Mouse (Mus musculus) right cerebral cortex, postnatal 4 days (tissue): Measurements from ENCODE around the gene Chst2.

Experiments used
- DNase-seq: peaks from one replicate; pipeline ENCODE4 v3.0.0-alpha.2; 2022

The Chst2 gene

DNA sequence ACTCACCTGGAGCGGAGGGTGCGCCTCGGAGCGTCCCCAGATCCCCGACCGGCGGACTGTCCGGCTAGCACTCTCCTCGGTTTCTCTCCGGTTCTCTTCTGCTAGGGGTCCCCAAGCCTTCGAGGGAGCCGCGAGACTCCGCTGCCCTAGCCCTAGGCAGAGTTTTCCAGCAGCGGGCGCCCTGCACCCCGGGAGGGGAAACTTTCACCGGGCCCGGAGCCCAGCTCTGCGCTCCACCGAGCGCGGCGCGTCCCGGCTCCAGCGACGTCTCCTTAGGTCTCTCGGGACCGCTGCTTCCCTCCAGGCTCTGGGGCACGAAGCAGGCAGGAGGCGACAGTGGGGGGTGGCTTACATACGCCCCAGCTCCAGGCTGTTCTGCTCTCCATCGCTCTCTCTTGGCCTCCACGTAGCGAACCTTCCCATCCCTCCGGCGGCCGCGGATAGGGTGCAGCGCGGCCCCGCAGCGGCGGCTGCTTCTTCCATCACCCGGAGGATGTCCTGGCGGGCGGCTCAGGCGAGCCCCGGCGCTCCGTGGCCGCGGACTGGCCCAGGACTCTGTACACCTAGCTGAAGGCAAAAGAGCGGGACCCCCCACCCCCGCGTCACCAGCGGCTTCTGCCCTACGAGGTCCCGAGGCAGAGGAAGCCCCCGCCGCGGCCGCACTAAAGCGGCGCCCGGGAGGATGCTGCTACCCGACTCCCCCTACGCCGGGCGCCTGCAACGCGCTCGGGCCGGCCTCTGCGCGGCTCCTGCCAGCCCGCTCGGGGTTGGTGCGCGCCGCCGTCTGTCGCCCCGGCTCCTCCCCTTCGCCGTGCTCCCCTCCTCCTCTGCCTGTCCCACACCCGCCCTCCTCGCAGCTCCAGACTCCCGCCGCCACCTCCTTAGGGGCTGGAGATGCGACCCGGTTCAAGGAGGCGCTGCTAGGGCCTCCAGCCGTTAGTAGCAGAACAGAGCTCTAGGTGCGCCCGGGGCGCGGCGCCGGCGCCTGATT is at the start of gene Chst2:
Gene Chst2, minus strand, starts transcription at position 152 of the 991 bp plus-strand sequence.
- peak; percentile 84 for DNase-seq

DNA sequence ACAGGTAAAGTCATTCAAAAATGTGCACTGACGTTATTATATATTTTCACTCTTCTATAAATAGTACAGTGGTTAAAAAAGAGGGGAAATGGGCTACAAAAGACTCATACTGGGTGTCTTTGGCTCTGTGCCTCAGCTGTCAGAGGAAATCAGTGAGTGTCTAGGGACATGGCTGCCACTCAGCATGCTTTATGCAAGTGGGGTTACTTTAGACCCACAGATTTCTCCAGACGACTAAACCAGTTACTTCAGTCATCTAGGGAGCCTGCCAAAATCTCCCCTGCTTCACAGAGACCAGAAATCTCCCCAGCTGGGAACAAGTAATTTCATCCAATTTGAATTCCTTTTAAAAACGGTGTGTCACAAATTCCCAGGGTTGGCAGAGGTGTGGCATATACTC is 45.4 kb upstream of the Chst2 start:
- no peak for DNase-seq

DNA sequence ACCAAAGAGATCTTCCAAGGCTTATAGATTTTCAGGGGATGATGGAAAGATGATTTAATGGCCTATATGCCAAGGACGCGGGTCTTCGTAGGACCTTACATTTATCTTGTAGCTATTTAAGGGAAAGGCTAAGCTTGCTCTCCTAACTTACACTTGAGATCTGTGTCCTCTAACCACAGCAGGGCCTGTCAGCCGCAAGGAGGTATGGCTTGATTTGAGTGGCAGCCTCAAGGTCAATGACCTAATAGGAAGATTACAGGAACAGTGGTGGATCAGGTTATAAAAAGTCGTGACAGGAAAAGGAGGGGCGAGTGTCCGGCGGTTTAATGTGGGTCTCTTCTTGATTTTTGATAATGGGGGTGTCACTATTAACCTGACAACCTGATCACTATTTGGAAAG is 44.1 kb upstream of the Chst2 start:
- DNase-seq, result no peak

GRCm38 (mm10) chr9:95442321-95442731 is 35.8 kb upstream of the Chst2 start:
- DNase-seq, result peak; percentile 61

- DNase-seq, result no peak
These were observed 31.4 kb upstream of the Chst2 start for GRCm38 (mm10) chr9:95437883-95438282.

DNA sequence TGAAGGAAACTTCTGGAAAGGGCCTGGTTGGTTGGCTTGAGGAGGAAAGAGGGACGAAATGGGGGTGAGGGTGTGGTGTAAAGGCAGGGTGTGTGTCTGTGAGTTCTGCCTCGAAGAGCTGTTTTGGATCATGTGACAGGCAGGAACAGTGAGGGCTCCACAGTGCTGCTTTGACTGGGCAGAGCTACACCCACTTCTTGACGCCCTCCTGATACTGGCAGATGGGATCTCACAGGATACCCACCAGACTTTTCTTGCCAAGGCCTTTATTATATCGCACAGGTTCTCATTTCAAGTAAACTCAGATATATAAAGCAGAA is 29.7 kb upstream of the Chst2 start:
- DNase-seq, result no peak

GRCm38 (mm10) chr9:95435506-95436293 is 29.2 kb upstream of the Chst2 start:
- no peak for DNase-seq

- no peak for DNase-seq
These were observed 21.8 kb upstream of the Chst2 start for GRCm38 (mm10) chr9:95428277-95428676.

DNA sequence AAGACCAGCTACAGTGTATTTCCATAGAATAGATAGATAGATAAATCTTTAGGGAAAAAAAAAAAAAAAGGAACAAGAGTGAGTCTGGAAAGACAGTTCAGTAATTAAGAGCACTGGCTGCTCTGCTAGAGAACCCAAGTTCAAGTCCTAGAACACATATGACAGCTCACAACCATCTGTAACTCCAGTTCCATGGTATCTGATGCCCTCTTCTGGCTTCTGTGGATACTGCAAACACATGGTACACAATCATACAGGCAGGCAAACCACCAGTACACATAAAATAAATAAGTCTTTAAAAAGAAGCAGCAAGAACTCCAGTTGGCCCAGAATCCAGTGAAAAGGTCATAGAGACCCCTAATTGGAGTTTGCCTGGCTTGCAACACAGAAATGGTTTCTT is 7.4 kb upstream of the Chst2 start:
- no peak for DNase-seq

DNA sequence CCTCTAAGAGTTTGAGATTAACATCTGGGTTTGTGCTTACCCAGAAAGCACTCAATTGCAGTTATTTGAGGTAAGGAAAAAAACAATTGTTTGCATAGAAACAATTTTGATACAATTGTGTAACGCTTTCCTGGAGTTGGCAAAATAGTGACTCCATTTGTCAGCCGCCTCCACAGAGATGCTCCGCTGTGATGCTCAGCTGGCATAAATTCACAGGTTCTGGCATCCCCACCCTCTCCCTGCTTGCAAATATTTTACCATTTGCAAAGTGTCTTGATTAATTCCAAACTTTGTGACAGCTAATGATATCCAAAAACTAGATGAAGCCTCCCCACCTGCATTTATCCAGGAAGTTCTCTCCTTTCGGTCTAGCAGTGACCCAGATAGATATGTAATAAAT is 5.5 kb upstream of the Chst2 start:
- DNase-seq, result no peak

DNA sequence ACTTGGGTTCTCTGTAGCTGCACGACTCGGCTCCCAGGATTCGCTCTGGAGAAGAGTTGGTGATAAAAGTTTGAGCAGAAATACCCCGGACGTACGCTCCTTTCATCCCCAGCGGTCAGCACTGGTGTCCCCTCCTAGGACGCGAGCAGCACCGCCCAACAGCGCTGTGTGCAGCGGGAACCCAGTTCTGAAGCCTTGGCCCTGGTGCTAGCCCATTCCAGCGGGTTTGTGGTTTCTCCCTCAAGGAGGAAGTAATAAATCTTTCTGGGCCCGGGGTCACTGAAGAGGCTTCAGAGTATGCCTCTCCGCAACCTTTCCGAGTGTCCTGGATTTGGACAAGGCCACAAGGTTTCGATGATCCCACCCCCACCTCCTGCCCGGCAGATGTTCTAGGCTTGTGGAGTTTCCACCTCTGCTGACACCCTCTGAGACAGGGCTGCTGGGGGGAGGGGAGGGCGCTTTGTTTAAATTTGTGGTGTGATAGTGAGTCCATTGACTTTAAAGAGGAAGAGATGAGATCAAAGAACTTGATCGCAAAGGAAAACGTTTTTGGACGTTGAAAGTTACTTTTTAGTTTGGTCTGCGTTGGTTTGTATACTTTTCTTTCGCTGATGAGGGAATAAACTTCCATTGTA is 1.2 kb upstream of the Chst2 start:
- DNase-seq, result peak; percentile 19

DNA sequence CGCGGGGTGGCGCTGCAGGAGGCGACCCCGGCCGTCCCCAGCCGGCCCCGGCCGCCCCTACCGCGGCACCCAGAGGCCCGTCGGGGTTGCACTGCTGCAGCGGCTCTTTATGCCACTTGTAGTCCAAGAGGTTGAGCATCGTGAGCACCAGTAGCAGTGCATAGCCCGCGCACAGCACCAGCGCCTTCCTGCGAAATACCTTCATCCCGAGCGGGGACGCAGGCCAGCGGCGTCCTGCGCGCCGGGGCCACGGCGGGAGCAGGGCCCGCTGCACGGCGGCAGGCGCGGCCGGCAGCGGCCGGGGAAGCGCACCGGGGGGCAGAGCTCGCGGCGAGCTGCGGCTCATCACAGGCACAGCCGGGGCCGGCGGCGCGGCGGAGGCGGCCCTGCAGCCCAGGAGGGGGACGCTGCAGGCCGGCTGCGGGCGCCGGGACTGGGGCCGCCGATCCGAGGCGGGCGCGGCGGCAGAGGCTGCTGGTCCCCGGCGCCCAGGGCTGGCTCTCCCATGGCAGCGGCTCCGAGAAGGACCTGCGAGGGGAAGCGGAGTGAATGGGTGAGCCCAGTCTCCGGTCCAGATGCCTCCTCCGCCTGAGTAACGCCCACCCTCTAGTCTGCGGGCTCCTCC is 464 bp downstream of the Chst2 start:
- peak; percentile 41 for DNase-seq

- peak; percentile 86 for DNase-seq
These were observed 994 bp downstream of the Chst2 start for GRCm38 (mm10) chr9:95405511-95405945.

DNA sequence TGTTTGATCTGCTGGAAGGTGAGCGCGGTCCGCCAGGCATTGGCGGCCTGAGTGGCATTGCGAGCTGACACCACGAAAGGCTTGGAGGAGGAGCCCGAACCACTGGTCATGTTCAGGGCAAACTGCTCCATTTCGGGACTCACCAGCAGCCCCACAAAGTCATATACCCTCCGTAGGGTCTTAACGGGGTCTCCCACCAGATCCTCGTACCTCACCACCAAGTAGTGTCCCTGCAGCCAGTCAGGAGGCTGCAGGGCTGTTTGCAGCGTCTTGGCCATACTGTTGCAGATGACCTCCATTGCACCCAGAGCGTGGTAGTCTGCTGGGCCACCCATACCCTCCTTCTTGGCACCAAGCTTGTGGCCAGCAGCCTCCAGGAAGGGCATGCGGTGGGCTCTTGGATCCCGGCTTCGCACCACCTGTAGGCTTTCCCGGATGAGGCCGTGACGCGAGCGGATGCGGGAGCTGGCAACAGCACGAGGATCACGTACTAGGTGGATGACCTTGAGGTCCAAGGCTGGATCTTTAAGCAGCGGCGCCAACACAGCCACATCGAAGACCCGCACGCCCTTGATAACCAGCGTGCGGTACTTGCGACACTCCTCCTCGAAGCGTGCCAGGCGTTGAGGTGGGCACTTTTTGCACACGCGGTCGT is 1.6 kb downstream of the Chst2 start:
- no peak for DNase-seq

- DNase-seq, result no peak
These were observed 4.8 kb downstream of the Chst2 start for GRCm38 (mm10) chr9:95401686-95402085.

DNA sequence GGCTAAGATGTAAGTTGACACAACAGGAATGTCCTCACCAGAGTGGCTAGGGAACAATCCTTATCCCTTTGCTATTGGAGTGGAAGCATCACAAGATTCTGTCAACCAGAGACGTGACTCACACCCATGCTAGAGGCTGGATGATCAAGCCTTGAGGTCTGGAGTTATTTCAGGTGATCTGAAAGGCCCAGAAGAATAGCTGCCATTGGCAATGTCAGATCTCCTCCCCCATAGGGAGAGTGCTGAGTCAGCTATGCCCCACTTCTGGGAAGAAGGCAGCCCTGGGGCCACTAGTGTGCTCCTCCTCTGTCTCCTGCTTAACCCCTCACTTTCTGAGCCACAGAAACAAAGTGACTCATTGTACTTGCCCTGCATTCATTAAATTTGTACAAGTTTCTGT is 14.5 kb downstream of the Chst2 start:
- DNase-seq, result no peak

- no peak for DNase-seq
These were observed 16.6 kb downstream of the Chst2 start for GRCm38 (mm10) chr9:95389956-95390355.

- no peak for DNase-seq
These were observed 18.6 kb downstream of the Chst2 start for GRCm38 (mm10) chr9:95387881-95388380.

GRCm38 (mm10) chr9:95375966-95376365 is 30.6 kb downstream of the Chst2 start:
- DNase-seq, result no peak

DNA sequence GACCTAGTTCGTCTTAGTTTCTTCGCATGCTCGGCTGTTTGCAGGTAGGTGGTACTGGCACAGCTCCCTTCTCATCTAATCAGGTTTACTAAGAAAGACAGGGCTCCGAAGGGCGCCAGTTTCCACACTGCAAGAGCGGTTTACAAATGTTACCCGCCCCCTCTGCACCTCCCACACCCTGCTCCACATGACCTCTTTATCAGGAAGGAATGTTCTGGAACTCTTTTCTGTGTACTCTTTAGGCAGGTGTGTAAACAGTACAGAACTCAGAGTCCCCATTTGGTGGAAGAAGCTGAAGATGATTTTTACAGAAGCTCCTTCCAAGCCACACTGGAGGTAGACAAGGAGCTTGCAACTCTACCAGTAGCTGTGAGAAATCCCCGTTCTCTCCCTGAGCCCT is 31.2 kb downstream of the Chst2 start:
- DNase-seq, result no peak

GRCm38 (mm10) chr9:95373741-95374140 is 32.8 kb downstream of the Chst2 start:
- no peak for DNase-seq

DNA sequence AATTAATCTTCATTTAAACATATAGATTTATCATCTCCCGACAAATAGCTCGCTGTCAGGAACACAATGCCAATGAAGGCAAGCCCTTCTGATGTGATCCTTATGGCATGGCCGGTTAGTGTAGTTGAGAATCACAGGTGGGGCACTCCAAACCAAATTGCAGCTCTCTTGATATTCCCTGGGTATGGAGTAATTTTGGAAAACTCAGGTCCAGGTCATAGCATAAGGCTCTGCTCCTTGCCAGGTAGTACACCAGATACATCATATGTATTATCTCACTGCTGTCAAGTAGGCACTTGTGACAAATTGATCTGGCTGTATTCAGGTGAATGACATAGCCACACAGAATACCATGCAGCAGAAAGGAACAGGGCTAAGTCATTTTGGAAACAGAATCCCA is 40.6 kb downstream of the Chst2 start:
- DNase-seq, result no peak
